Mouse (Mus musculus) urinary bladder, postnatal 25 days (tissue): Measurements from ENCODE around the gene Lin7a.
"Not testable (repeated sequence)": the region's sequence is repeated elsewhere in the genome, so short reads cannot be mapped to it uniquely, and the experiment has no call there.

Source experiments
- DNase-seq: peaks from one replicate; pipeline ENCODE4 v3.0.0; 2022; ENCODE audit warnings: low spot score

Gene Lin7a

DNA sequence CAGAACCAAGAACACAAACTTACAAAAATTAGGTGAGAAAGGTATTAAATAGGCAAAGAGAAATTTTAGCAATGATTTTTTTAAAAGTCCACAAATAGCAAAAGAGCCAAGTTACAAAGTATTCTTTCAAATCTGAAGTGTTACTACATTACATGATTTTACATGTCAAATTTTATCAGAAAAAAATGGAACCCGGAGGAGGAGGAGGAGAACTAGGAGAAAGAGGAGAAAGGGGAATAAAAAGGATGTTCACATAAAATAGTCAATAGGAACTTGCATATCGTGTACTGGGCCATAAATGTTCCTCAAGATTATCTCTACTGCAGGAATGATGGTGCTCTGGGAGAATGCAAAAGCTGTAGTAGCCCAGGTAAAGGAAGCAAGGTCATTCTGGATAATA, 34.4 kb upstream of the Lin7a start:
- DNase-seq = no peak

DNA sequence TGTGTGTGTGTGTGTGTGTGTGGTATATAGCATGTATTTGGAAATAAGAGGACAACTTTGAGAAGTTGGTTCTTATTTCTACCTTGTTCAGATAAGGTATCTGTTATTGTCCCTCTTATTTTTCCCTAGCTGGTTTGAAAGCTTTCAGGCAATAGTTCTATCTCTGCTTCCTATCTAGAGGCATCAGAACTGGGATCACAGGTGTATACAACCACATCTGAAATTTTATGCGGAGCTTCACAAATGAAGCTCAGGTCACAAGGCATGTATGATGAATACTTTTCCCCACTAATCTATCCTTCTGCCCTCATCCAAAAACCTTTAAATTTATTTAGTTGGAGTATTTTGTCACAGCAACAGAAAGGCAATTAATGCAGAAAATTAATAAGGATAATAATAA, 33.8 kb upstream of the Lin7a start:
- DNase-seq = no peak

DNA sequence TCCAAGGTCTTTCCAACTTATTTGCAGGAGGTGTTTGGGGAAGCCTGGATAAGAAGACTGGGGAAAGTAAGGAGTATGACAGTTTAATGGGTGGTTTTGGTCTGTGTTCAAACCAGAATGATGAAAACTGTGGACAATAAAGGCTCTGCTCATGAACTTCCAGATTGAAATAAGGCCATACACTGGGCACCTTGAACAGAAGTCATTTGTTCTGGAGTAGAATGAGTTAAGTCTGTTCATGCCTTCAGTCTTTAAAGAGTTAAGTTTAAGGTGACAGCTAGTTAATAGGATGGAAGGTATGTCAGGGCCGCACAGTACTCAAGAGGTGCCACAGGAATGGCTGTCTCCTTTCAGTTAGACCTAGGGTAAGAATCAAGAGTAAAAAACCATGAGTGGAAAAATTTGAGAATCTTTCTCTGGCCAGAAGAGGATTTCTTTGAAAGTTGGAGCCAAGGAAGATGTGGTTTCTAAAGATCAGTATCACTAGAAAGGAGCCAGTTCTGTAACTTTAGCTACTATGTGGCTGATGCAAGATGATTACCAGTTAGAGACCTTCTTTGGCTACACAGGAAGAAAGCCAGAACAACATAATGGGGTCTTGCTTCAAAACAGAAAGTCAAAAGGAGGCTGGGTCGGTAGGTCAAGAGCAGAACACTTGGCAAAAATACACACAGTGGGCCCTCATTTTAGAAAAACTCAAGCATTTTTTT, 33.2 kb upstream of the Lin7a start:
- no peak for DNase-seq

DNA sequence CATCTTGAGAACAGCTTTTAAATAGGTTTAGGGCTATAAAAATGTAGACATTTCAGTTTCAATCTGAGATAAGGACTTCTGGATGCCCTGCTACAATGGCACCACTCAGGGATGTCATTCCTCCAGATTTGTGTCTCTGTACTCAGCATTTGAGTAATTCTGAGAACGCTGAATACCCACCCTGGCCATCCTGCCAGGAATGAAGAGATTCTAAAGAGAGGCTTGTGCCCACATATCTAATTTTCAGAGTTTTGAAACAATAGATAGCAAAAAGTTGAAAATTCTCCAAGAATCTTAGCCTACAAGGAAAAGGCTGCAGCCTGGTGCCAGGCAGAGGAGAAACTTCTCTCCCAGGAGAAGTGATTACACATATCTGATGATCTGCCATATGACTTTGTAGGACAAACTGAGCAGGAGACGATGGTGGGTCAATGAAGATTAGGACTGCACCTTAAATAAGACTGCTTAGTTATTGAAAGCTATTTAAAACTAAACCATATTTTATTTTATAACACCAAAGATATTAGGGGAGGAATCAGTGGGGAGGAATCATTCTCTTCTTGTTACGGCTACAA, 32.5 kb upstream of the Lin7a start:
- no peak for DNase-seq

DNA sequence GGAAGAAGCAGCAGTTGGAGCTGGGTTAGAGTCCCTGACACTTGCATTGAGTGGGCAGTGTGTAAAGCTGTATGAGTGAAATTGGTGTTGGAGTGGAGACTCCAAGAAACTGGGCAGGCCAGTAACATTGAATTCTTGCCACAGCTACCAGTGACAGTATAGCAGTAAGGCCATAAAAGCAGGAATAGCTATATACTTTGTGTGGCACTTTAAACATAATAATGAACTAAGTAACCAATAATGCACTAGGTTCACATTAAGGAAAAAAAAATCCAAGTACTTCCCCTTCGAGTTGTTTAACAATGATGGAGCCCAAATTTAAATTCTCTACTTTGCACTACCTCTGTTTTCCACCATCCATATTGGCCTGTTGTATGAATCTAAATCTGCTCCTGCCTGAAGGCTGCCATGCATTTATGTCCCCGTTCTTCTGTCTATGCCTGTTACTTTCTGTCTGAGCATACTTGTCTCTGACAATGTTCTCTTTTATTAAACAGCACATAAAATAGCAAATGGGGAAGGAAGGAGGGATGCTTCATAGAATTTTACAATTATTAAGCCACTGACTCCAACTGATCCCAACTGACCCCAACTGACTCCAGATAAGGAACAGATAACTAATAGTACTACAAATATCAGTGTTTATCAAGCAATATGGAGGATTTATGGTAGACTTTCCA, 31.7 kb upstream of the Lin7a start:
- DNase-seq = no peak

DNA sequence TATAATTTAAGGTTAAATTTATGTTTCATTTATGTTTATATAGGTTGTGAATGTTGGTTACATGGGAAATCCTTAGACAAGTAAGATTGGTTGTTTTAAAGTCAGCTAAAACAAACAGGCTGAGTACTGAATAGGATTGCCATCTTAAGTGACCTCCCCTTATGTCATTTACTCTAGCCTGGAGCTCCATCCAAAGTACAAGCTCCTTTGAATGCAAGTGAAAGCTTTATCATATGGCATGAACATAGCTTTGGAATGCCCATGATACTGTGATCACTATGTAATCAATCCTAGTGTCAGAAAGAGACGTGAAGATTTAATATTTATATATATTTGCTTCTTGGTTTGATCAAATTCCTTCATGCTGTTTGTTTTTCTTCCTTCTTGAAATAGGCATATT, 31.0 kb upstream of the Lin7a start:
- DNase-seq = no peak

DNA sequence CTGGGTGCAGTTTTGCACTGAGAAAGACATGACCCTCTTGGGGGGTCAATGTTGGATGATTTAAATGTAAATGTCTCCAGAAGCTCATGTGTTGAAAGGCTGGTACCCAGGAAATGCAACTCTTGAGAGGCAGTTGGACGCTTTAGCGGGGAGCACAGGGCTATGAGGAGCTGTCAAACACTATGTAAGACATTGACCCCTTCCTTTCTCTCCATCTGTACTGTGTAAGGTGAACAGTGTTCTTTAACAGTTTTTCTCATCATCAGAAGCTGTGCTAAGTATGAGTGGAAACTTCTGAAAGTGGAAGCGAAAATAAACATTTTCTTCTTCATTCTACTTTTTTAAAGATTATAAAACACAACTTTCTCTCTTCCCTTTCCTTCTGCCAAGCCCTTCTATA, 30.5 kb upstream of the Lin7a start:
- no peak for DNase-seq

DNA sequence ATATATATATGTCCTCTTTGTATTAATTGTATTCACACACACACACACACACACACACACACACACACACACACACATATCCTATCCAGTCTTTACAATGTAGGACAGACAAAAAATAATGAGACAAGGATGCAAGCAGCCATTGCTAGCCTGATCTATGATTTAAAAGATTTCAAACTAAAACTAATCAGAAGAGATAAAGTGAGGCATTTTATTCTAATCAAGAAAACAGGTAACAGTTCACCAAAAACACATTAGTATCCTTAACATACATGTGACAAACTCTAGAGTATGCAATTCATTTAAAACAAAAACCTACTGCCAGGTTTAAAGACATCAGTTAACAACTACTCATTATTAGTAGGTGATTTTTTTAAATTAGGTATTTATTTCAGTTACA, 30.1 kb upstream of the Lin7a start:
- no peak for DNase-seq

DNA sequence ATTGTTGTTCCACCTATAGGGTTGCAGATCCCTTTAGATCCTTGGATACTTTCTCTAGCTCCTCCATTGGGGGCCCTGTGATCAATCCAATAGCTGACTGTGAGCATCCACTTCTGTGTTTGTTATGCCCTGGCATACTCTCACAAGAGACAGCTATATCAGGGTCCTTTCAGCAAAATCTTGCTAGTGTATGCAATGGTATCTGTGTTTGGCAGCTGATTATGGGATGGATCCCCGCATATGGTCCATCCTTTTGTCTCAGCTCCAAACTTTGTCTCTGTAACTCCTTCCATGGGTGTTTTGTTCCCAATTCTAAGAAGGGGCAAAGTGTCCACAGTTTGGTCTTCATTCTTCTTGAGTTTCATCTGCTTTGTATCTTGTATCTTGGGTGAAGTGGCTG, 29.5 kb upstream of the Lin7a start:
- not testable (repeated sequence) for DNase-seq

DNA sequence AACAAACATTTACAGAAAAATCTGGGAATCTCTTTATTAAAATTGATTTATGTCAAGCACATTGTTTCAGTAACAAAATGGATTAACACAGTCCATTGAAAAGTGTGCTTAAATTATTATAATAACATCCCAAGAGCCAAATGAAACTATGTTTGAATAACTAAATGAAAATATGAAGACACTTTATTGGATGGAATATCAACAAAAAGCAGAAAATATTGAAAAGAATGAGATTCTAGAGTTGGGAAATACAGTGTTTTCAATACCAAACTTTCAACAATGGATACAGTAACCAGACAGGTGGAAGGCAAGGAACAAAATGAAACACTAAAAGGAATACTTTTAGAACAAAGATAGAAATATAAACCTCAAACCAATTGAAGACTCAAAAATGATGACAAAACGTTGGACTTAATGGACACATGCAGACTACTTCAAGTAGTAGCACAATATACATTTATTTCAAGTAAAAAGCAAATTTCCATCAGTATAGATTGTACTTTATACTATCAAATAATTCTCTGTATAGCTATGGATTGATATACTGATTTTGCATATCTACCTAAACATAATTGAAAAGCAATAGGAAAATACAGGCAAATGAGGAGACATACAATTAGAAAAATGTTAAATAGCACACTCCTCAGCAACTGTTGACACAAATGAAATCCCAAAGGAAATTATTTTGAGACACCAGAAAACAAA, 28.6 kb upstream of the Lin7a start:
- DNase-seq = no peak

DNA sequence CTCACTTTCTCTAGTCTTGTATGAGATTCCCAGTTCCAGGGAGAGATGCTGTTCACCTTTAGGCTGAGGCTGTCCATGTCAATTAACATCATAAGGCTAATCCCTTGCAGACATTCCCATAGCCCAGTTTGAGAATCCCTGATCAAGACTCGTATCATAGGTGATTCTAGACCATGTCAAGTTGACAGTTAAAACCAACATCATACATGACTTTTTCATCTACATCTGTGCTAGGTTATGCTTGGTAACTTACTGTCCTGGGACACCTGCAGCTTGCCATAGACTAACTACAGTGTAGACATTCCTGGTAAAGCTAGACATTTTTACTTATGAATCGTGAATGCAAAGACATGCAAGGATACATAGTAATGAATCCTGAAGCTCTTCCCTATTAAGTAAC, 27.3 kb upstream of the Lin7a start:
- no peak for DNase-seq

DNA sequence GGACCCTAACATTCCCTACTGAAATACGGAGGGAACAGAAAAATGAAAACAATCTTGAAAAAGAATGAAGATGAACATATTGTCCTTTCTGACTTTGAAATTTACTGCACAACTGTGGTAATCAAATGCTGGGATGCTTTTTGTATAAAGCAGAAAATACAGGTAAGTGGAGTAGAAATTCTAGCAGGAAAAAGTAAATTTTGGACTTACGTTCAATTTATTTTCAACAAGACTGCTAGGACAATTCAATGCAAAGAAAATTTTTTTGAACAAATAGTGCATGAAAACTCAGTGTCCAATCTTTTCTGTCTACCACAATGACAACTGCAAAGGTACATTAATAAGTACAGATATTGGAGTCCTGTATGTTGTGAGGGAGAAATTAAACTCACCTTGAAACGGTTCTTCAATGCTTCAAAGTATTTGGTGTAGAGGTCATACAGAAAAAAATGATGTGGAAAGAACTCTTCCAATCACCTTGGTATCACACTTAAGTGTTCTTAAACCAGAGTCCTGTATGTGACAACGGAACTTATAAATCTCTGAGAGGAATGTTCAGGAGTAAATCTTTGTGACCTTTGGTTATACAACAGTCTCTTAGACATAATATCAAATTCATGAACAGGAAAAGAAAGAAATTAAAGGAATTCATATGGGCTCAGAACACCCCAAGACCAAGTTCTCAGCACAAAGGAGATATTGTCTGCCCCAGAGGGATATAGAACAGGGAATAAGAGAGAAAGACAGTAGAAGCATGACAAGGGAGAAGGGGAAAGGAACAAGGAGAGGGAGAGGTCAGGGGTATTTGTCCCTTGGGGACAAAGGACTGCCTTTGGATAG, 26.6 kb upstream of the Lin7a start:
- no peak for DNase-seq

DNA sequence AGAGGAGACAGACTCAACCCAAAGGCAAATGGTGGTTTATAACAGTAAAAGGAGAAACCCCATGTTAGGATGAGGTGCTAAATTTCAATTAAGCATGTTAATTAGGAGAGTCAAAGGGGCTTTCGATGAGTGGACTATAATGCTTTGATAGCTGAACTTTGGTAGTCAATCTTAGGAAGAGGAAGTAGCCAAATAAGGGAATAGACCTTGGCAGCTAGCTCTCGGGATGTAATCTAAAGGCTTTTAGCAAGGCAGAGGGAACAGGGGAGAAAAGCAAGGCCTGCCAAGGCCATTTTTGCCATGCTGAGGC, 26.0 kb upstream of the Lin7a start:
- DNase-seq = no peak

DNA sequence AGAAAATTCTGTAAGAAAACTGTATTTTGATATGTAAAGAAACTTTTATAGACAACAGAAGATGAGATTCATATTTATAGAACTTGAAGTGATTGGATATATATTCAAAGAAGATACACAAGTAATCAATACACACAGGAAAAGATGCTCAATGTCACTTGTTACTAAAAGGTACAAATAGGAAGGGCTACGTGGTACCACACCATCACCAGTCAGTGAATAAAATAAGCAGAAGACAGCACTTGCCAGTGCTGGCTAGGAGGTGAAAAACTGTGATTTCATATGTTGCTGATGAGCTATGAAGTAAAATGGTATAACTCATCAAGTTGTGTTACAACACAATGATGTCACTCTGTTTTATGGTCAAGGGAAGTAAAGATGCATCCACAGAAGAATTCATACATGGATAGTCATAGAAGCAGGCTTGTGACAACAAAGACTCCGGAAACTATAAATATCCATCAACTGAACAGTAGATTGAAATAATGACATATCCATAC, 25.5 kb upstream of the Lin7a start:
- DNase-seq = no peak

DNA sequence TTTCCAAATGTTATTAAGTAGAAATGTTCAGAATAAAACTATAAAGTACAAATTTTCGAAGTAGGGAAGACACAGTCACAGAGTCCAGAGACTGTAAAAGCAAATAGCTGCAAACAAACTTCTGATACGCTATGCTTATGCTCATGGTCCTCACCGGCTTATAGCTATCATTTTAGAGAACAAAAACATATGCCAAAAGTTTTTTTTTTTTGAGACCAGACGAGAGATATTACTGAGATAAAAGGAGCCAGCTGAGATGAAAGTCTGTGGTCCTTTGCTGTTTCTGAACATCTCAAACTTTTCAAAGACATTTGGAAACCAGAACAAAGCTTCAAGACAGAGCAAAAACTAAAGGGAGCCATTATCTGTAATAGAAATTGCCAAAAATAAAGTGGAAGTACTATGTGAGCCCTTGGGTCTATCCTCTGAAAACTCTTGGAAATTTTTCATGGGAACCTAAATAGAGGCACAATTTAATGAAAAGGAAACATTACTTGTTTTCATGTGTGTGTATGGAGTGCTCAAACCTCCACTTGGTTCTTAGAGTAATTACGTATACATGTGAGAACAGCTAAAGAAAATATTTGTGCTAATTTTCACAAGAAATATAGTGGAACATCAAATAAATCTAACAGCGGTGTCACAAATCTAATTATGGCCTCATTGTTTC, 24.4 kb upstream of the Lin7a start:
- no peak for DNase-seq

DNA sequence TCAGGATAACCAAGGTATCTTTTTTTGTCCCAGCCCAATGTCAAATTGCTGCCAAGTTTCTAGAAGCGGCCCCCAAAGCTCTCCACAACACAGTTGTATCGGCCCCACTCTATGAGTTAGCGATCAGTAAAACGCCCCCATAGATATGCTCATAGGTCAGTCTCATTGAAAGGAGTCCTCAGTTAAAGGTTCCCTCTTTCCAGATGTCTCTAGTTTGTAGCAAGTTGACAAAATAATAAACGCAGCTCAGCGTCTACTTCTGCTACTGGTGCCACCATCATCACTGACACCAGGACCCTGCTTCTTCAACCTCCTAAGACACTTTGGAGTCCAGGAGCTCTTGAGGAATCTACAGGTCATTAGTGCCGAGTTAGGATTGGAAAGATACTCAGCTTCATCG, 23.0 kb upstream of the Lin7a start:
- DNase-seq = no peak

DNA sequence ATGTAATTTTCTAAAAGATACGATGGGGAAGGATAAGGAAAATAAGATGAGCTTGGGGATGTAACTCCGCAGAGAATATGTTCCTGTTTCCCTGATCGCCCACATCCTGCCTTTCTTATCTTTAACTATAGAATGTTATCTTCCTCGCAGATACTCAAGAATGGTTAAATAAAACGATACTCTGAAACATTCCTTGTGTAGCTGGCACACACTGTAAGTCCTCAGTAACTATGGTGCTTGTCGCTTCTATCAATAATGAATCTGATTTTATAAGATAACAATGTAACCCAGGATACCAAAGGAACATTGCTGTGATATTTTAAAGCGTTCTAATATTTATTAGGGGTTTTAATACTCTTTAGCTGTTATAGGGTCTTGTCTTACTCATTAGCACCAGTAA, 22.4 kb upstream of the Lin7a start:
- DNase-seq = no peak

DNA sequence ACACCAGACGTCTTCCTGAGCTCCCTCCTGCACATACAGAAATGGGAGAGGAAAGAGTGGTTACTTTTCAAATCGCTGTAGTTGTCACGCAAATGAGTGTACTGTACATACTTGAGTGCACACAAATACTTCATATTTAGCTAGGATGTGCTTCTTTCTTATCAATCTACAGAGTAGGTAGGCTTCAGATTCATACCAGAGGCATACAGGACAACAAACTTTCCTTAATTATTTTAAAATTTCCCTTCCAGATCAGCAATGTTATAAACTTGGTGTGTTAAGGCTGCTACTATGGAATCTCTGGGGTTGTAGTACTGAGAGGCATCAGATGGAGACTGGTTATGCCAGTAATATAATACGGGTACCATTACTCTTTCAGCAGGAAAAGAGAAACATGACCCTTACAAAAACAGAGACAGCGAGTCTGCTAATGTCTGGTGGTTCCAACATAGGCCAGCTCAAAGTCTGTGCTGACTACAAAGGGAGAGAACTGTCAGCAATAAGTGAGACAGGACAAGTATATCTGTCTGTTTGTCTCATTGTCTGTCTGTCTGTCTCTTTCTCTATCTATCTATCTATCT, 21.8 kb upstream of the Lin7a start:
- no peak for DNase-seq

DNA sequence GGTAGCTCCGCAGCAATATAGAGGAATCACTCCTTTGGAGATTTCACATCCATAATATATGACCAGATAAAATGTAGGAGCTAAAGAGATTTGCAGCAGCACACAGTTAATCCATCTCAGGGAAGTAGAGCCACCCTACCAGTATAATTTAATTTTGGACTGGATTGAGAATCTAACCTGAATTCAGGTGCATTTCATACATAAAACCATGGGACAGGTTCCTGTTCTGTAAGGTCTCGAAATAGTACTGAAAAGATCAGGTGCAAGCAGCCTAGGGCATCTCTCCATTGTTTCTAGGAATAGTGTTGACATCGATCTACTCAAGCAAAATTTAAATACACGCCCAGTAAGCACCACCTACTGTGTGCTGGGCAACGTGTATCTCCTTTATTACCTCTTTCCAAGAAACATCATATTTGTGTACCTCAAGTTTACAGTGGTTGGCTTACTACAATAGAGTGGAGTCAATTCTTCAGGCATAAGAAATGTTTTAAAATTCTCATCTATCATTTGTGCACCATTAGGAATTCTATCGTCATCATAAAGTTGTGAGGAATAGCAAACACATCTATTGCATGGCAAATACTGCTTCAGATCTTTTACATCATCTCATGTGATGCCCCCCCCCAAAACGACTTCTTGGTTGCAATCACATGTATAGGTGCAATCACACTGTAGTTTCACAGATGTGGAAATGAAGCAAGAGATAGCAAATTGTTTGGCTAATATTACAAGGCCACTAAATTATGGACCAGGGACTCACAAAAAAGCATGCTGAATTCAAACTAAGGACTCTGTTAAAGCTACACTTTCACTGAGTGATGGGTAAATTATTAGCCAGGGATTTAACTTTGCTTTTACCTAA, 20.9 kb upstream of the Lin7a start:
- no peak for DNase-seq

DNA sequence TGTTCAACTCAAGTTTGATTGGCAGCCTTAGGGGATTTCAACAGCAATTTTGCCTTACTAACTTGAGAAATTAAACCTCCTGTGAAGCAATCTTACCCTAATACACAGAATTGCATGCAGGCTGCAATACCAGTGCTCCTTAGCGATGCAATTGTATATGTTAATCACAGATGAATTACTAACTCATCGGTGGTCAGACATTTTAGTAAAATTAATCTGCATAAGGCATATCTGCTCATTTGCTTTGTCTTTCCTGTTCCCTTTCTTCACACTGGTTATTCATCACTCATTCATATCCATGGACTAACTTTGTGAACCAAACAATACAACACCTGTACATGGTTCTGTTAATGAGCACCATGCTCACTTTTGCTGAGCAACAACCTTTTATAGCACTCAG, 20.2 kb upstream of the Lin7a start:
- DNase-seq = no peak
